Mouse (Mus musculus): ENCODE results near the gene Dysf.

Gene Dysf

GRCm38 (mm10) chr6:84243385-84243784, 235.0 kb downstream of the Dysf start:
- DNase-seq = no peak

- no peak for DNase-seq
Observed at GRCm38 (mm10) chr6:84246101-84246760, 237.8 kb downstream of the Dysf start.

- DNase-seq = no peak
Observed at GRCm38 (mm10) chr6:84246979-84247378, 238.6 kb downstream of the Dysf start.
